Mouse (Mus musculus) granulocyte monocyte progenitor cell, adult 5-6 weeks (primary cell): Measurements from ENCODE around the gene Akap9. TPM values are rescaled to one million over a fixed set of nuclear protein-coding genes. Genes with fewer than 3 reads are reported as not detected.

ENCODE experiments used
- ATAC-seq: replicated peaks from 2 replicates; pipeline ENCODE4 v1.8.0; 2016; ENCODE audit warnings: mild to moderate bottlenecking, moderate TSS enrichment, inconsistent platforms; ENCODE audit not compliant: poor library complexity, severe bottlenecking
- total RNA-seq, 2 experiments: library from RNA; stranded (forward) in 1 of 2; stranded (reverse) in 1 of 2; fragments of 200-712, 200-1000 nt in 1 of 2; fragments of >200 nt in 1 of 2; fragmentation: Nextera tagmentation in 1 of 2; gene quantifications; 2 replicates each; pipeline ENCODE4 v1.2.3; 2014 to 2017

The Akap9 gene
- total RNA-seq, 2 experiments from 2014 or later: 39.3 to 75.7 TPM

DNA sequence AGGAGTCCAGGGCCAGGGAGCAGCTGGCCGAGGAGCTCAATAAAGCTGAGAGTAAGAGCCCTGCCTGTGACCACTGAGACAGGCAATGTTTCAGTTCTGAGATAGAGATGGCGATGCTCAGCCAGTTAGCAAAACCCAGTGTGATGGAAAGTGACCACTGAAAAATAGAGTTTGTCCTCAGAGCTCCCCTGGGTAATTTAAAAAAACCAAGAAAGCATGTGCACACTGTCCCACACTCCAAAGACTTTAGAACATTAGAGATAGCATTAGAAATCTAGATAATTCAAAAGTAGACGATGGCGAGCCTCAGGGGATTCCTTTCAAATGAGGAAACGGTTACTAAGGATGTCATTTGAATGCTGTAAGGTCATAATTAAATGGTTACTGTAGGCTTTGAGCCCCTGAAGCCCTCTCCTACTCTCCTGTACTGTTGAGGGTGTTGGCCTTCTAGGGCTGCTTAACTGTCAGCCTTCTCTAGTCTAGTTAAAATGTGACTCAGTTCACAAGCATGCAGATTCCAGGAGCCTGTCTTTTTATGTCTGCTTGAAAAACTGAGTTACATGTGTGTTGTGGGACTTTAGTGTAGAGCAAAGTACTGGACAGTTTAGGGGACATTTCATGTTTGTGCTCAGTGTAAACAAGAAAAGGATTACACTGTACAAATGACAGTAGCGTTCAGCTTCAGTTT is 100.8 kb downstream of the Akap9 start:
- no peak for ATAC-seq

DNA sequence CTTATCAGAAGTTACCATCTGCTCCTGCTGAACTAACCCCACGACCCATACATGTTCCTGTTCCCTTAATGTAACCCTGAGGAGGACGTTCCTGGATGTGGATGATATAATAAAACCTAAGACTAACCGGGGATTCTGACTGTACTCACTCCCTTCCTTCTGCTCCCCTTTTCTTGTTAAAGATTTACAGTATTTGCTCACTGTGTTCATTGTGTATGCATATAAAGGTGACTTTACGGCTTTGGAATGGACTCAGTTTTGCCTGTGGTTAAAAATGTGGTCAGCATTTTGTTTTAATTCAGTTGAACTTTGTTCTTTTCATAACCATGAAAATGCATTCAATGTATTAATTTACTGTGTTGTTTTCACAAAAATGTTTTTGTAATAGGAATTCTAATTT is 104.0 kb downstream of the Akap9 start:
- no peak for ATAC-seq

DNA sequence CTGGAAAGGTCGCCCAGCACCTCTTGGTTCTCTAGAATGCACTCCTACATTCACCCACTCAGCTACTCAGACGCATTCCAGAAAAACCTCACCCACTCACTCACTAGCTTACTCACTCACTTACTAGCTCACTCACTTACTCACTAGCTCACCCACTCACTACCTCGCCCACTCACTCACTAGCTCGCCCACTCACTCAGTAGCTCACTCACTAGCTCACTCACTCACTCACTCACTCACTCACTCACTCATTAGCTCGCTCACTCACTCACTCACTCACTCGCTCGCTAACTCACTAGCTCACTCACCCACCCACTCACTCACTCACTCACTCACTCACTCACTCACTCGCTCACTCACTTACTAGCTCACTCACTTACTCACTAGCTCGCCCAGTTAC is 108.8 kb downstream of the Akap9 start:
- no peak for ATAC-seq

DNA sequence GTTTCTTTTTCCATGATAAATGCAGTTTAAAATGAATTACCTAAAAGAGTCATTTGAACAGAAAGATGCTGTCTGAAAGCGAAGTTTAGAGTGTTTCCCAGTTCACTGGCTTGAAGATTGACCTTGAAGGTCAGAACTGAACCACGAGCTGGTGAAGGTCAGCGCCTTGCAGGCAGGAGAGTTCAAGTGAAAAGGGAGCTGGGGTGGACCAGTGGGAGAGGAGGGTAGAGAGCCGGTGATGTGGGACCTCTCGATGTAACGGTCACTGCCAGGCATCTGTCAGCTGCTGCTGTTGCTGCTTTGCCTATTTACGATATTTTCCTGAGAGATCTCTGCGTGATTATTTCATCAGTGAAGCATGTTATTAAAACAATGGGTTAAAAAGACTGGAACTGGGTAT is 111.5 kb downstream of the Akap9 start:
- no peak for ATAC-seq

DNA sequence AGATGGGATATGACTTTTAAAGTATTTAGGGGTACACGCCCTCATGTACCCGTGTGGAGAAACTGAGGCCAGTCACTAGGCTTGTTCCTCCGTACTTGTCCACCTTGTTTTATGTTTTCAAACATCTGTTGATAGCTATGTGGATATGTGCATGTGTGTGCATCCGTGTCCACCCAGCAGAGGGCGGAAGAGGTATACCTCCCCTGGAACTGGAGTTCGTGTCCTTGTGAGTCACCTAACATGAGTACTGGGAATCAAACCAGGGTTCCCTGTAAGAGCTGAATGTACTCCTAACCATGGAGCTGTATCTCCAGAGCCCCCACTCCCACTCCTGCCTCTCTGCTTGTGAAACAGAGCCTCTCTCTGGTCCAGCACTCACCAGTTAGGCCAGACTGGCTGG is 112.5 kb downstream of the Akap9 start:
- ATAC-seq: peak; percentile 58

DNA sequence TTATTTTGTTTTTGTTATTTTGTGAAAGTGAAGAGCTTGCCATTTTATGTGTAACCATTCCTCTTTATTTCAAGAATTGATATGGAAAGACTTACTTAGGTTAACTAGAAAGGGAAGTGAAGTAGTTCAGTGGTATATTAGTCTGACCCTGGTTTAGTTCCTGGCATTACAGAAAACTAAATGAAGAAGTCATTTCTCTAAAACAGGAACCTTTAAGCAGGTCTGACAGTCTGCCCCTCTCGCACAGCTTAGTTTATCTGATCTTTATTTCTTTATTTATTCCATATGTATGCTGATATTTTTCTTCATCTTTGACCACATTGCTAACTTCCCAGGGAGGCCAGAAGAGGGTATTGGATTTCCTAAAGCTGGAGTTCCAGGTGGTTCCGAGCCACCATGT is 113.1 kb downstream of the Akap9 start:
- ATAC-seq: no peak

DNA sequence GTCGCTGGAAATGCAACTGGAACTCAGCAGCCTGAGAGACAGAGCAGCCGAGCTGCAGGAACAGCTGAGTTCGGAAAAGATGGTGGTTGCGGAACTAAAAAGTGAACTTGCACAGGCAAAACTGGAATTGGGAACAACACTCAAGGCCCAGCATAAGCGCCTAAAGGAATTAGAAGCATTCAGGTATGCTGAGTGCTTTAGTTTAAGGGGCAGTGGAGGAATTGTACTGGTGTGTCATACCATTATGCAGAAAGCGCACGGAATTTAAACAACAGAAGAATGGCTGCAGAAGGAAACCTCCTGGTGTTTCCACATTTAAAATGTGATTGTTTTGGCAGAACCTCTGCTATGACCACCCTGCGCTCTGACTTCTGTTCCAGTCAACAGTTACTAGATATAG is 132.5 kb downstream of the Akap9 start:
- no peak for ATAC-seq

DNA sequence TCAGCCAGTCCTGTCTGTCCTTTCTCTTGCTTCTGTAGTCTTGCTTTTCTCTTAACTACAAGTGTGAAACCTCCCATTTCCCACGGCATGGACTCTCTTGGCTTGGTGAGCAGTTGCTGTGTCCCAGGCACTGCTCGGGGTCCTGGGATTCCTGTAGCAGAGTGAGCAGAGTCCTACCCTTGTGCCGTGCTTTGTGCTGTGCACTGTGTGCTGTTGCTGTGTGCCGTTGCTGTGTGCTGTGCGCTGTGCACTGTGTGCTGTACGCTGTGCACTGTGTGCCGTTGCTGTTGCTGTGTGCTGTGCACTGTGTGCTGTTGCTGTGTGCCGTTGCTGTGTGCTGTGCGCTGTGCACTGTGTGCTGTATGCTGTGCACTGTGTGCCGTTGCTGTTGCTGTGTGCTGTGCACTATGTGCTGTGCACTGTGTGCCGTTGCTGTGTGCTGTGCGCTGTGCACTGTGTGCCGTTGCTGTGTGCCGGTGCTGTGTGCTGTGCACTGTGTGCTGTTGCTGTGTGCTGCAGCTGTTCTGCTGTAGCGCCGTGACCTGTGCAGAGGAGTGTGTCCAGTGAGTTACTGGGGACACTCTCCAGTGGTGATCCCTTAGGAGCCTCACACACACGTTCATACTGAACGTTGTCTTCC is 138.7 kb downstream of the Akap9 start:
- 0 out of 2 replicates have a peak, but pooled peaks have one; percentile 7 for ATAC-seq

DNA sequence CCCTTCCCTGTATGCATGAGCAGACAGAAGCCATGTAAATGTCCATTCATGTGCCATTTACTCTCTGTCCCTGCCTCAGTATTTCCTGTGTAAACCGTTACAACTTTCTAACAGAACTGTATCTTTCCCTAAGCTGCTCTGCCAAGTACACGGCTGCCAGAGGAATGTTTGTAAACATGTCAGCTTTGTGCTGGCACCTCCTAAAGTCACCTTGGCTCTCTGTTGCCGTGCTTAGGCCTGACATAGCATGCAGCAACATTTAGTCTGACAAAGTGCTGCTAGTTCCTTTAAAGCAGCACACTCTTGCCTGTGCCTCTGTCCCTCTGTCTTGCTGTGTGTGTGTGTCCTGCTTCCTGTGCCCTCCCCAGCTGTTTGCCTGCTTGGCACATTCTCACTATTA is 139.3 kb downstream of the Akap9 start:
- no peak for ATAC-seq

DNA sequence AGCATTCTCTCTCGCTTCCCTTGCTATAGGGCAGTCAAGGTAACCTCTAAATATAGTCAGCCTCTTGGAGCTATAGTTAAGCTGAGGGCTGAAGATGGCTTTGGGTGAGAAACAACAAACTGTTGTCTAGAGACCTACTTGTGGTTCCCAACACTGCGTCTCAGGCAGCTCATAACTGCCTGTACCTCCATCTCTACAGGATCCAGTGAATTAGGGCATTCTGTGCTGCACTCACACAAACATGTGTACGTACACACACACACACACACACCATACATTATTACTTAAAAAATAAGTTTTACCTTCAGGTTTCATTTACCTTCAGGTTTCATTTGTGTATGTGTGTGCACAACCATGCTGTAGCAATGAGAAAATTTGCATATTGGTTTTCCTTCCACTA is 151.2 kb downstream of the Akap9 start:
- ATAC-seq: no peak

DNA sequence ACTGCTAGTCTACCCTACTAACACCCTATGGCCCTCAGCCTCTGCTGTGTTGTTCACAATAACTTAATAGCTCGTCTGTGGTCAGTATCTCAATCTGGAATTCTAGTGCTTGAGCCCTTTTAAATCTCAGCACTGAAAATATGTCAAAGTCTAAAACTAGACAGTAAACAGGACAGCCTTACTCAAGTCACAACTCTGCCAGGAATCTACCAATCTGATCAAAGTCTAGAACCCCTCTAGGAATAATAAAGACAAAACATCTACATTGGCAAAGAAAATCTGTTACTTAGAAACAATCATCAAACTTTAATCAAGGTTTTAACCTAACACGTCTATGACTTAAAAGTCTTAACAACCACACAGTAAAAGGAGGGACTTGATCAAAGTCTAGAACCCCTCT is 153.0 kb downstream of the Akap9 start:
- ATAC-seq: no peak

DNA sequence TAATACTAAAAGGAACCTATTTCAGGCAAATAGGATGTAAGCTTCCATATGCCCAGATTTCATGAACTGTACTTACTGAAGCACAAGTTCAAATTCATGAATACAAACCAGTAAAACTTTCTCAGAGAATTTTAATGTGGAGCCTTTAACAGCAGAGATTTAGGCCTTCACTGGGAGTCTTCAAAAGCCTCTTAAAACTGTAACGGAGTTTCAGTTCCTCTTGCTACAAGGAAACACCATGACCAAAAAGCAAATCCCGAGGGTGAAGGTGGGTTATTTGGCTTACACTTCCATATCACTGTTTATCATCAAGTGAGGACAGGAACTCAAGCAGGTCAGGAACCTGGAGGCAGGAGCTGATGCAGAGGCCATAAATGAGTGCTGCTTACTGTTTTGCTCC is 153.7 kb downstream of the Akap9 start:
- peak; percentile 66; the same call in 1 of the 2 replicates for ATAC-seq

DNA sequence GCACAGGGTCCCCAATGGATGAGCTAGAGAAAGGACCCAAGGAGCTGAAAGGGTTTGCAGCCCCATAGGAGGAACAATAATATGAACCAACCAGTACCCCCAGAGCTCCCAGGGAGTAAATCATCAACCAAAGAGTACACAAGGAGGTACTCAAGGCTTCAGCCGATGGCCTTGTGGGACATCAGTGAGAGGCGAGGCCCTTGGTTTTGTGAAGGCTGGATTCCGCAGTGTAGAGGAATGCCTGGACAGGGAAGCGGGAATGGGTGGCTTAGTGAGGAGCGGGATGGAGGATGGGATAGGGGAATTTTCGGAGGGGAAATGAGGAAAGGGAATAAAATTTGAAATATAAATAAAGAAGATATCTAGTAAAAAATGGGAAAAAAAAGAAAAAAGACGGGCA is 157.1 kb downstream of the Akap9 start:
- ATAC-seq: no peak

DNA sequence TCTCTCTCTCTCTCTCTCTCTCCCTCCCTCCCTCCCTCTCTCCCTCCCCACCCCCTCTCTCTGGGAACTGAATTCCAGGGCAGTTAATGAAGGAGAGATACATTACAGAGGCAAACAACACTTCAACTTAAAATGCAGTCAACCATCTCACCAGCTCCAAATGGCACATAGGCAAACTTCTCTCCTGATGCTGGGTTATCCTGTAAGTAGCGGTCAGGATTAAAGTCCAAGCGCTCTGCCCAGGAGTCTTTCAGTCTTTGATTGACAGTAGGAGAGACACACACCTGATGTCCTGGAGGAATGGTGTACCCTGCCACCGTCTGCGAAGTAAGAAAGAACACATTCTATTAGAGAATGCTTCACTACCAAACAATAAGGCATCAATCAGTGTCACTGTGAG is 158.5 kb downstream of the Akap9 start:
- ATAC-seq: no peak

DNA sequence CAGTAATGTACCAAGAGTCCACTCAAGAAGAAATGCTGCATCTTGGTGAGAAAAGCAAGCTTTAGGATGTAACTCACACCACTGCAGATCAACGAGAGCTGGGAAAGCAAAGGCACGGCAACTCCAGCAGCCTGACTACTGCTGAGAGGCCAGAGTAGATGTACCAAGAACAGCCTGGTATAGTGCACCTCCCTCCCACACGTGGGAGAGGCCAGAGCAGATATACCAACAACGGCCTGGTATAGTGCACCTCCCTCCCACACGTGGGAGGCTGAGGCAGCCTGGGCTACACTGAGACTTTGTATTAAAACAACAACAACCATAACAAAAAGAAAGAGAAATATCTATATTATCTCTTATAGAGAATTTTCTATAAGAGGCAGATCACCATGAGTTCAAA is 160.3 kb downstream of the Akap9 start:
- no peak for ATAC-seq

DNA sequence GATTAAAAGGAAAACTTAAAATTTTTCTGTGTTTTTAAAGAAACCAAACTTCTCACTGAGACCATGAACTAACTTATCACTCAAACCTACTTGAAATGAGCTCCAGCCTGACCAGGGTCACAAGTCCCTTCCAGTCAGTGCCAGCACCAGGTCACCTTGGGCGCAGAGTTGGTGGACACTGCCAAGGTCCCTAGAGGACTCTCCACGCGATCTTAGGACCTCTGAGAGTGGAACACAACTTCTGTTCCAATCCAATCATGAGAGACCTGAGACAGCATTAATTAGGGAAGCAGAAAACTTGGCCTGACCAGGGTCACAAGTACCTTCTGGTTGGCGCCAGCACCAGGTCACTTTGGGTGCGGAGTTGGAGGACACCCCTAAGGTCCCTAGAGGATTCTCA is 166.6 kb downstream of the Akap9 start:
- no peak for ATAC-seq

DNA sequence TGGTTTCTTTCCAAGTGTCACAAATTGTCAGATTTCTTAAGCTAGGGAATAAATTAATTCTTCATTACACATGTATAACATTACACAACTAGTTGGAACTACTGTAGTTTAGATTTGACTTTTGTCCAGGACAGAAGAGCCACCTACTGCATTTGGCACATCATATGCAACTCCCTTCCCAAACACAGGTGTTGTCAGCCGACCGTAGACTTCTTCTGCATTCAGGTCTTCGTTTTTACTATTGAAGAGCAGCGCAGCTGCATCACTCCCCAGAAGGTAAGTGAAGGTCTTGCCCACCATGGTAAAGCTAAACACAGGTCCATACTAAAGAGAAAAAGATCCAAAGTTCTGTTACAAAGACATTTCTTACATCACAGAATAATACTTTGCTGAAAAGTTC is 173.2 kb downstream of the Akap9 start:
- no peak for ATAC-seq

DNA sequence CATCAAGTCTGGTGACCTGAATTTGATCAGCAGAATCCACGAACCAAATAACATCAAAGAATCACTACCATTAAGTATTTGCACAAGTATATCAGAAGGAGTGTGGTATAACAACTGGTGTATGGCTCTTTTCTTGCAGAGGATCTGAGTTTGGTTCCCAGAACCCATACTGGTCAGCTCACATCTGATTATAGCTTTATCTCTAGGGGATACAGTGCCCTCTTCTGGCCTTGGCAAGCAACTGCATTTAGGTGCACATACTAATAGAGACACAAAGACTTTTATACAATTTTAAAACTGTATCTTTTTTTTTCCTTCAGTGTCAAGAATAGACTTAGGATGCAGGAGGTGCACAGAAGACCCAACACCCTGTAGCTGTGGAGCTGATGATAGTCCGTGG is 173.9 kb downstream of the Akap9 start:
- ATAC-seq: no peak

DNA sequence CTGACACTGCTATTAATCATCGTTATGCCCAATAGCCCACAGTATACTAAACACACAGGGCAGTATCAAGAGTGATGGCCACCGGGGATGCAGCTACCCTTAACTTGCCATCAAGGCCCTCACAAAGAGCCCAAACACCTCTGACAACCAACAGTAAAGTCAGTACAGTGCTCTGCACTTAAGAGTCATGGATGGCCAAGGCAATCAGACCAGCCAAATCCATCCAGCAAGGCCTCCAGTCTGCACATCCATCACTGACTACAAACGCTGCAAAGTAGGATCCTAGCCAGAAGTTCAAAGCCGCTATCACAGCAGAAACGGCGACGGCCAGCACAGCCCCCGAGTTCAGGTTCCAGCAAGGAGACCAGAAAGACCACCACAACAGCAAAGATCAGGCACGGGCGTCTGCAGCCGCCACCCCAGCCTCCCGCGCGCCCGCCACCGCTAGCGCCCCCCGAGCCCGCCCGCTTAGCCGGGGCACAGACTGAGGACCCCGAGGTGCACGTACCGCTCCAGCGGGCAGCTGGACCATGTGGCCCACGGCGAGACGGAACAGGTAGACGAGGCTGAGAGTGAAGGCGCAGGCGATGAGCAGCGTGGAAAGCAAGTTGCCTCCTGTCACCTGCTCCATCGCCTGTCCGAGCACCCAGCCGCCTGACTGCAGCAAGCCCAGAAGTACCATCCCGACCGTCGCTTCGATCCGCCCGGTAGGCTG is 175.9 kb downstream of the Akap9 start:
- peak; percentile 23 for ATAC-seq

DNA sequence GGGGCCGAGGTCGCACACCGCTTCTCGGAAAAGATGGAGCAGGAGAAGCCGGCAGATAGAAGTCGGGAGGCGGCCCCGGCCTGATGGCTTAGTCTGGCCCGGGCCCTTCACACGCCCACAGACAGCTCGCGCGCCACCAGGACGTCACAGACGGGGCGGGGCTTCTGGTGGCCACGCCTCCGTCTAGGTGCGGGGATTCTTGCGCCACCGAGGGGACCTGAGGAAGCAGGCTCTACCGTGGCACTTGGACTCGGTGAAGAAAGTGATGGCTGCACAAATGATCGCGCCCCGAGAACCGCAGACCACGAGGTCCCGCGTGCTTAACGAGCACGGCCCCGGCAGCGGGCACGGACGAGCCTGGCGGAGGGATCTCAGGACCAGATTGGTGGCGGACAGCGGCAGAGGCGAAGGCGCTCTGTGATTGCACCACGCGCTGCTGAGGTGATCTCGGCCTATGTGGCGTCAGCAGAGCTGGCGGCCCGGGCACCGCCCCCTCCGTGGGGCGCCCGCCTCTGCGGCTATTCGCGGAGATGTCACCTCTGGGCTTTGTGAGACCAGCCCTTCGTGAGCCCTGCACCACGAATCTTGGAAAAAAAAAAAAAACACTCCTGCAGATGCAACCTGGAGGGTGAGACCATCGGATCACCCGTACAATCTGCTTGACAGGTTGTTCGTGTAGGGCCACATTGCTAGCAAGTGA is 176.6 kb downstream of the Akap9 start, which contains the start of gene Cyp51:
Gene Cyp51 (minus strand): TSS at position 406 of the 700 bp plus-strand sequence.
- ATAC-seq: peak; percentile 91

DNA sequence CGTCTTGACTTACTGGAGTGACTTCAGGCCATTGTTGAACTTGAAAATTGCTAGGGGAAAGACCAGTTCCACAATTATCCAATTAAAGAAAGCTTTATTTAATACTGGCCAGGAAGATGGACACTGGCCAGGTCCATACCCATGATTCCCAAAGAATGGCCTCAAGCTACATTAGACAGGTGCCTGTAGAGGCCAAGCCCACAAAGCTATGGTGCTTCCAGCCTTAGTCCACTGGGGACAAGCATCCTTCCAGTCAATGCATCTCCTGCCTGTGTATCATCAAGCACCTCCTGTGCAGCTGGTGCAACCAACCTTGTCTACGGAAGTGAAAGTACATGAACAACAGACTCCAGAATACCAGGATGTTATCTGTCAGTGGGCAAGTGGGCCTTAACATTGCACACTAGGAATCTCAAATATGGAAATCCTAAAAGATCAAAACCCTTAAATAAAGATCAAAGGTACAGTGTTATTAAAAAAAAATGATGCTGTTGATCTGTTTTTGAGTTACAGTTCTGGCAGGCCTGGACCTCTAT is 177.9 kb downstream of the Akap9 start:
- no peak for ATAC-seq
